Mouse (Mus musculus) liver, adult 2 months (tissue): Measurements from ENCODE around the gene Rgp1.

Experiments used
- CTCF ChIP-seq: fragments of 200-500 bp; IDR thresholded peaks from 2 replicates; pipeline ENCODE4 v1.5.1; 2011; ENCODE audit warnings: low read depth, low read length, control low read depth
- POLR2A ChIP-seq: fragments of 200-500 bp; IDR thresholded peaks from 2 replicates; pipeline ENCODE4 v1.6.1; 2011; ENCODE audit warnings: low read length, control low read depth; ENCODE audit not compliant: insufficient read depth; ENCODE audit errors: extremely low read depth

DNA sequence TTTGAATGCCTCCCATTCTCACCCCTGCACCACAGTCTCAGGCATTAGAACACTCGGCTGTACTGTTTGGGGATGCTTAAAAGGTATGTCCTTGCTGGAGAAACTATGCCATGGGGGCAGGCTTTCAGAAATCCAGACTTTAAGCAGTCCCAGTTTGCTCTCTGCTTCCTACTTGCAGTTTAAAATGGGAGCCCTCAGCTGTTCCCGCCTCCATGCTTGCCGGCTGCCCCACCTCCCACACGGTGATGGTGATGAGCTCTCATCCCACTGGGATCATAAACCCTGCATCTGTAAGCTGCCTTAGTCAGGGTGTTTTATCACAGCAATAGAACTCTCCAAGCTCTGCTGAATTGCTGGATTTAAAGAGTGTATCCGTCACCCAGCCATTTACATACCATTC is 26.1 kb upstream of the Rgp1 start:
- TF ChIP-seq POLR2A, result no peak
- no peak for TF ChIP-seq CTCF
